Mouse (Mus musculus) spleen, adult 2 months (tissue): ENCODE results near the gene Psme2. TPM values are rescaled to one million over a fixed set of nuclear protein-coding genes. Genes with fewer than 3 reads are reported as not detected.

Experiments
- DNase-seq, 2 experiments: peaks; one replicate each; pipeline versions ENCODE4 v3.0.0 to v3.0.0-alpha.2; 2012 to 2021; ENCODE audit warnings: low spot score in 2 of 2, low read depth in 1 of 2
- H3K27ac ChIP-seq: fragments of 200-500 bp; 2 replicates; pipeline ENCODE4 v1.5.1; 2012; ENCODE audit warnings: low read length, inconsistent platforms; ENCODE audit not compliant: insufficient read depth
- H3K27me3 ChIP-seq: fragments of 200-500 bp; 2 replicates; pipeline ENCODE4 v1.6.1; 2012; ENCODE audit warnings: mild to moderate bottlenecking, moderate library complexity, low read length, inconsistent platforms; ENCODE audit not compliant: control insufficient read depth, insufficient read depth
- H3K36me3 ChIP-seq: fragments of 200-500 bp; 2 replicates; pipeline ENCODE4 v1.6.1; 2012; ENCODE audit warnings: mild to moderate bottlenecking, low read length, inconsistent platforms; ENCODE audit not compliant: control insufficient read depth, insufficient read depth
- H3K4me1 ChIP-seq: fragments of 200-500 bp; 2 replicates; pipeline ENCODE4 v1.6.1; 2011; ENCODE audit warnings: inconsistent platforms; ENCODE audit not compliant: control insufficient read depth, insufficient read depth, insufficient read length
- H3K4me3 ChIP-seq: fragments of 200-500 bp; 2 replicates; pipeline ENCODE4 v1.5.1; 2011; ENCODE audit warnings: mild to moderate bottlenecking, inconsistent platforms; ENCODE audit not compliant: insufficient read depth, insufficient read length; ENCODE audit errors: extremely low read depth
- CTCF ChIP-seq: fragments of 200-500 bp; IDR thresholded peaks from 2 replicates; pipeline ENCODE4 v1.5.1; 2011; ENCODE audit warnings: mild to moderate bottlenecking, inconsistent platforms; ENCODE audit not compliant: insufficient read depth, insufficient read length, insufficient replicate concordance; ENCODE audit errors: extremely low read depth
- POLR2A ChIP-seq: fragments of 200-500 bp; IDR thresholded peaks from 2 replicates; pipeline ENCODE4 v1.6.1; 2011; ENCODE audit warnings: low read depth, low read length, inconsistent platforms
- WGBS: fragments of 180-500 bp; shearing (Covaris S2); methylation state at CpG from one replicate; pipeline ENCODE4 v1.1.7; 2018; 5-methylcytosine and 5-hydroxymethylcytosine counted together
- polyA plus RNA-seq: library from polyadenylated mRNA; depleted of rRNA; stranded (reverse); fragments of >200 nt; gene quantifications from 2 replicates; pipeline ENCODE4 v1.2.3, GENCODE M21; 2012; rRNA removed

The Psme2 gene
- polyA plus RNA-seq, 1 experiment: 67.7 TPM

- WGBS: 92% methylated on average over 6 of the region's 6 CpGs
- H3K36me3 ChIP-seq: peaks cover 22% of the 10 kb centered on the region
- no peak overlapping the region for H3K4me3 ChIP-seq
- no peaks in the 10 kb centered on the region for H3K4me1 ChIP-seq
- DNase-seq: no peak
- TF ChIP-seq CTCF (no peak), POLR2A (no peak)
- no peak overlapping the region for H3K27ac ChIP-seq
- H3K27me3 ChIP-seq: no peaks in the 10 kb centered on the region
Measured at GRCm38 (mm10) chr14:55550191-55550590, 40.7 kb downstream of the Psme2 start.

GRCm38 (mm10) chr14:55544334-55544733, 46.6 kb downstream of the Psme2 start:
- Histone ChIP-seq H3K27me3 (no peaks in the 10 kb centered on the region), H3K36me3 (peaks cover 34% of the 10 kb centered on the region)

DNA sequence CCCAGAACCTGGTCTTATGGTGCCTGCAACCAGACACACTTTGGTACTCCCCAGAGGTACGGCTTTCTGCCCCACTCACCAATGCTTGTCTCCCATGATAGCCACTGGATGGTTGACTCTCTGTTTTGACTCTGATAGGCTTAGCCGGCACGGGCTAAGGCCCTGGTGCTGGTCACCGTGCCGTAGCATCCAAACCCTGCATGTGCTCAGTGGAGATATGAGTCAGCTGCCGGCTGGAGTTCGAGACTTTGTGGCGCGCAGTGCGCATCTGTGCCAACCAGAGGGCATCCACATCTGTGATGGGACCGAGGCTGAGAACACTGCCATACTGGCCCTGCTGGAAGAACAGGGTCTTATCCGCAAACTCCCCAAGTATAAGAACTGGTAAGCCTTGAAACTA, 48.6 kb downstream of the Psme2 start:
- Histone ChIP-seq H3K36me3 (peaks cover 17% of the 10 kb centered on the region), H3K27me3 (no peaks in the 10 kb centered on the region), H3K27ac (no peak overlapping the region), H3K4me3 (no peak overlapping the region), H3K4me1 (peaks cover 9% of the 10 kb centered on the region; the same call in 1 of the 2 replicates)
- 83% methylated on average over 12 of the region's 12 CpGs for WGBS
- DNase-seq: no peak
- no peak for TF ChIP-seq POLR2A
- TF ChIP-seq CTCF: no peak

More at GRCm38 (mm10) chr14:55544334-55544733, 46.6 kb downstream of the Psme2 start:
- Histone ChIP-seq H3K4me3 (no peak overlapping the region), H3K4me1 (peaks cover 9% of the 10 kb centered on the region; the same call in 1 of the 2 replicates), H3K27ac (no peak overlapping the region)
- TF ChIP-seq POLR2A (no peak), CTCF (no peak)
- no peak for DNase-seq
- 83% methylated on average over 9 of the region's 9 CpGs for whole genome bisulfite sequencing

- no peaks in the 10 kb centered on the region for H3K27me3 ChIP-seq
- DNase-seq: peak; percentile 54 to 88
- TF ChIP-seq POLR2A: no peak
- TF ChIP-seq CTCF: no peak
- H3K4me1 ChIP-seq: peaks cover 9% of the 10 kb centered on the region; the same call in 1 of the 2 replicates
- peak overlapping the region; percentile 97 for H3K4me3 ChIP-seq
- WGBS: 7% methylated on average over 10 of the region's 10 CpGs
- peak overlapping the region; percentile 90 for H3K27ac ChIP-seq
- H3K36me3 ChIP-seq: peaks cover 16% of the 10 kb centered on the region
Measured at GRCm38 (mm10) chr14:55540787-55541321, 50.1 kb downstream of the Psme2 start.

DNA sequence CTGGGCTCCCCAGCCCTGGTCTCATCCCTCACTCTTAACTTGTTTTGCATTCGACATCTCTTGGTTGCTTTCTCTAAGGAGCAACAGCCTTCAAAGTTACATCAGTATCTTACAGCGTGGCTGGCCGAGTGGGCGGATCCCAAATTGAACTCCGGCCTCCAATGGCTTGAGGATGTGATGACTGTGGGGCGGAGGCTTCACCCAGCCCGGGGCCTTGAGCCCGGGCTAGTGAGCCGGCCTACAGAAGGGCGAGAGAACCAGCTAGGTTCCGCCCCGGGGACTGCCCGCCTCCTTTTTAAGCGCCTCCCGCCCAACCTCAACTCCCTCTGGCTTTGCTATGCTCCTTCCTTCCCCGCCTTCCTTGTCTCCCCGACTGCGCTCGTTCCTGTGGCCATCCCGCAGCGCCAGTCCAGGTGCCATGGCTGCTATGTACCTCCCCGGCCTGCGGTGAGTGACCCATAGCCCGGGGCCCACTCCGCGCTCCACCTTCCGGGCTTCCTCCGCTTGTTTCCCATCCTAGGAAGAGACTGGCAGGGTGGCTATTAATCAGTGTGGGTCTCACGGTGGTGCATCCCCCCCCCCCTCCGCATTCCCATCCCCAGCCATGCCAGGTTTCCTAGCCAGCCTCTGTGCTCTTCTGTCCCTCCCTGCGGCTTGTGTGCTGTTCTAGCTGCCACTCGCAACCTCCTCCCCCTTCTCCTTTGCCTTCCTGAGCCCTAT, 50.7 kb downstream of the Psme2 start, which contains the start of gene Pck2:
Gene Pck2 (plus strand): TSS at position 200 of the 720 bp plus-strand sequence.
- Histone ChIP-seq H3K36me3 (peaks cover 13% of the 10 kb centered on the region), H3K4me1 (peaks cover 9% of the 10 kb centered on the region; the same call in 1 of the 2 replicates), H3K27ac (peak within 1 kb of the TSS; percentile 90), H3K27me3 (no peaks in the 10 kb centered on the region), H3K4me3 (peak within 1 kb of the TSS; percentile 97)
- under 1% methylated on average over 32 of the region's 32 CpGs for WGBS
- TF ChIP-seq POLR2A: peak; percentile 32; the same call in 1 of the 2 replicates
- TF ChIP-seq CTCF: no peak
- peak; percentile 63 to 85 for DNase-seq

Other genes starting within 250 kb of the Psme2 start
- gene Dhrs4, start 112.4 kb downstream of the Psme2 start, polyA plus RNA-seq: 18.5 and 21.0 TPM in 2 replicates
- gene Carmil3, start 100.5 kb downstream of the Psme2 start, polyA plus RNA-seq: 4.5 and 4.8 TPM in 2 replicates
- 0.02 TPM in 1 of 2 replicates, not detected in the other for gene Cpne6, start 80.7 kb downstream of the Psme2 start, polyA plus RNA-seq
- 0.02 and 0.40 TPM in 2 replicates for gene Nrl, start 66.1 kb downstream of the Psme2 start, polyA plus RNA-seq
- gene Pck2, start 50.8 kb downstream of the Psme2 start, polyA plus RNA-seq: 47.9 and 53.3 TPM in 2 replicates
- 73.4 and 77.6 TPM in 2 replicates for gene Dcaf11, start 31.1 kb downstream of the Psme2 start, polyA plus RNA-seq
- gene A730061H03Rik, start 30.7 kb downstream of the Psme2 start, polyA plus RNA-seq: 5.6 and 6.3 TPM in 2 replicates
- gene Fitm1, start 15.5 kb downstream of the Psme2 start, polyA plus RNA-seq: 1.4 and 1.5 TPM in 2 replicates
- 101 and 118 TPM in 2 replicates for gene Psme1, start 13.0 kb downstream of the Psme2 start, polyA plus RNA-seq
- gene Emc9, start 5.8 kb downstream of the Psme2 start, polyA plus RNA-seq: 14.5 and 15.0 TPM in 2 replicates
- gene Rnf31, start 595 bp upstream of the Psme2 start, polyA plus RNA-seq: 52.5 and 63.2 TPM in 2 replicates
- gene Irf9, start 12.5 kb upstream of the Psme2 start, polyA plus RNA-seq: 101 and 154 TPM in 2 replicates
- 0.92 and 2.4 TPM in 2 replicates for gene Rec8, start 26.9 kb upstream of the Psme2 start, polyA plus RNA-seq
- 56.7 and 62.4 TPM in 2 replicates for gene Ipo4, start 44.8 kb upstream of the Psme2 start, polyA plus RNA-seq
- gene Gm49378, start 46.8 kb upstream of the Psme2 start, polyA plus RNA-seq: 8.2 and 8.9 TPM in 2 replicates
- gene Tm9sf1, start 52.7 kb upstream of the Psme2 start, polyA plus RNA-seq: 44.6 and 45.1 TPM in 2 replicates
- 1.6 TPM in 2 replicates for gene Tssk4, start 59.1 kb upstream of the Psme2 start, polyA plus RNA-seq
- gene Mdp1, start 69.4 kb upstream of the Psme2 start, polyA plus RNA-seq: 19.7 and 19.9 TPM in 2 replicates
- gene Gmpr2, start 80.8 kb upstream of the Psme2 start, polyA plus RNA-seq: 11.6 and 15.9 TPM in 2 replicates
- gene Nedd8, start 81.0 kb upstream of the Psme2 start, polyA plus RNA-seq: 158 and 177 TPM in 2 replicates
- 19.0 and 20.8 TPM in 2 replicates for gene Tinf2, start 90.7 kb upstream of the Psme2 start, polyA plus RNA-seq
- gene Tgm1, start 122.8 kb upstream of the Psme2 start, polyA plus RNA-seq: 23.3 and 33.9 TPM in 2 replicates
- 47.3 and 62.6 TPM in 2 replicates for gene Rabggta, start 131.2 kb upstream of the Psme2 start, polyA plus RNA-seq
- 62.7 and 86.6 TPM in 2 replicates for gene Dhrs1, start 154.6 kb upstream of the Psme2 start, polyA plus RNA-seq
- gene Nop9, start 154.6 kb upstream of the Psme2 start, polyA plus RNA-seq: 15.1 and 17.2 TPM in 2 replicates
- gene Cideb, start 167.3 kb upstream of the Psme2 start, polyA plus RNA-seq: 0.33 and 0.46 TPM in 2 replicates
- gene Ltb4r2, start 170.3 kb upstream of the Psme2 start, polyA plus RNA-seq: 0.83 and 2.1 TPM in 2 replicates
- gene Ltb4r1, start 174.8 kb upstream of the Psme2 start, polyA plus RNA-seq: 4.2 and 6.6 TPM in 2 replicates
- gene Adcy4, start 193.0 kb upstream of the Psme2 start, polyA plus RNA-seq: 16.3 and 17.3 TPM in 2 replicates
- gene Ripk3, start 197.8 kb upstream of the Psme2 start, polyA plus RNA-seq: 38.8 and 48.4 TPM in 2 replicates
- 4.6 and 5.0 TPM in 2 replicates for gene Nfatc4, start 232.0 kb upstream of the Psme2 start, polyA plus RNA-seq